Mouse (Mus musculus) bone marrow macrophage, adult 2 months (primary cell): ENCODE data around the gene Hepacam. TPM values are rescaled to one million over a fixed set of nuclear protein-coding genes. Genes with fewer than 3 reads are reported as not detected.

Experiments used
- H3K27ac ChIP-seq: 2 replicates; pipeline ENCODE4 v1.5.1; 2012; ENCODE audit warnings: low read depth, low read length; ENCODE audit not compliant: insufficient read depth
- H3K4me1 ChIP-seq: 2 replicates; pipeline ENCODE4 v1.6.1; 2012; ENCODE audit warnings: low read length; ENCODE audit not compliant: control insufficient read depth, insufficient read depth
- H3K4me3 ChIP-seq: 2 replicates; pipeline ENCODE4 v1.5.1; 2012; ENCODE audit warnings: mild to moderate bottlenecking, low read length, moderate library complexity; ENCODE audit not compliant: insufficient read depth
- CTCF ChIP-seq: IDR thresholded peaks from 2 replicates; pipeline ENCODE4 v1.5.1; 2012; ENCODE audit warnings: low read depth, mild to moderate bottlenecking, low read length, moderate library complexity
- POLR2A ChIP-seq: IDR thresholded peaks from 2 replicates; pipeline ENCODE4 v1.6.1; 2012; ENCODE audit warnings: mild to moderate bottlenecking, low read depth, low read length, borderline replicate concordance
- polyA plus RNA-seq: library from polyadenylated mRNA; stranded (reverse); fragments of >200 nt; gene quantifications from 2 replicates; pipeline ENCODE4 v1.2.4, GENCODE M21; 2012; ENCODE audit not compliant: missing spikeins, insufficient read depth, insufficient read length

Hepacam gene
- polyA plus RNA-seq, 1 experiment: not detected

- no peak overlapping the region for H3K4me3 ChIP-seq
- no peak overlapping the region for H3K27ac ChIP-seq
- no peak for TF ChIP-seq CTCF
- no peaks in the 10 kb centered on the region for H3K4me1 ChIP-seq
Measured at GRCm38 (mm10) chr9:37359331-37360220, 7.6 kb upstream of the Hepacam start.

- Histone ChIP-seq H3K27ac (no peak overlapping the region), H3K4me1 (no peaks in the 10 kb centered on the region), H3K4me3 (no peak overlapping the region)
- TF ChIP-seq POLR2A (no peak), CTCF (no peak)
Measured at GRCm38 (mm10) chr9:37362084-37362483, 5.1 kb upstream of the Hepacam start.

GRCm38 (mm10) chr9:37362881-37363280, 4.3 kb upstream of the Hepacam start:
- Histone ChIP-seq H3K4me1 (no peaks in the 10 kb centered on the region), H3K27ac (no peak overlapping the region), H3K4me3 (no peak overlapping the region)
- TF ChIP-seq POLR2A: no peak
- TF ChIP-seq CTCF: no peak

GRCm38 (mm10) chr9:37363551-37363950, 3.6 kb upstream of the Hepacam start:
- Histone ChIP-seq H3K27ac (no peak overlapping the region), H3K4me3 (no peak overlapping the region), H3K4me1 (no peaks in the 10 kb centered on the region)
- no peak for TF ChIP-seq POLR2A
- no peak for TF ChIP-seq CTCF

GRCm38 (mm10) chr9:37364392-37364791, 2.8 kb upstream of the Hepacam start:
- H3K4me1 ChIP-seq: no peaks in the 10 kb centered on the region
- TF ChIP-seq POLR2A (no peak), CTCF (no peak)
- H3K4me3 ChIP-seq: no peak overlapping the region
- H3K27ac ChIP-seq: no peak overlapping the region

- Histone ChIP-seq H3K27ac (no peak overlapping the region), H3K4me1 (no peaks in the 10 kb centered on the region), H3K4me3 (no peak overlapping the region)
- TF ChIP-seq CTCF: no peak
- TF ChIP-seq POLR2A: no peak
Measured at GRCm38 (mm10) chr9:37365706-37366105, 1.4 kb upstream of the Hepacam start.

GRCm38 (mm10) chr9:37368081-37368830, 1.1 kb downstream of the Hepacam start:
- no peak overlapping the region for H3K4me3 ChIP-seq
- TF ChIP-seq CTCF (no peak), POLR2A (no peak)
- no peak overlapping the region for H3K27ac ChIP-seq
- H3K4me1 ChIP-seq: no peaks in the 10 kb centered on the region

- TF ChIP-seq CTCF (no peak), POLR2A (no peak)
- Histone ChIP-seq H3K4me3 (no peak overlapping the region), H3K4me1 (no peaks in the 10 kb centered on the region), H3K27ac (no peak overlapping the region)
Measured at GRCm38 (mm10) chr9:37368860-37369259, 1.7 kb downstream of the Hepacam start.

- no peaks in the 10 kb centered on the region for H3K4me1 ChIP-seq
- H3K4me3 ChIP-seq: no peak overlapping the region
- no peak overlapping the region for H3K27ac ChIP-seq
- TF ChIP-seq POLR2A: no peak
- TF ChIP-seq CTCF: no peak
Measured at GRCm38 (mm10) chr9:37371232-37371801, 4.2 kb downstream of the Hepacam start.

GRCm38 (mm10) chr9:37375718-37376117, 8.6 kb downstream of the Hepacam start:
- Histone ChIP-seq H3K27ac (no peak overlapping the region), H3K4me1 (no peaks in the 10 kb centered on the region), H3K4me3 (no peak overlapping the region)
- TF ChIP-seq CTCF (no peak), POLR2A (no peak)

GRCm38 (mm10) chr9:37383161-37383560, 16.0 kb downstream of the Hepacam start:
- Histone ChIP-seq H3K4me1 (no peaks in the 10 kb centered on the region), H3K4me3 (no peak overlapping the region), H3K27ac (no peak overlapping the region)
- no peak for TF ChIP-seq CTCF
- no peak for TF ChIP-seq POLR2A
